Mouse (Mus musculus) liver, embryonic 14.5 days (tissue): Measurements from ENCODE around the gene Soat2.
A peak's percentile ranks its signal among the peaks of the same experiment; 100 is the strongest.

Experiments
- CTCF ChIP-seq: IDR thresholded peaks from 2 replicates; pipeline ENCODE4 v1.5.1; 2016; ENCODE audit warnings: antibody characterized with exemption, low read depth, control low read depth
- EP300 ChIP-seq: IDR thresholded peaks from 2 replicates; pipeline ENCODE4 v1.6.1; 2016; ENCODE audit warnings: antibody characterized with exemption, low read depth

- peak; percentile 94 for TF ChIP-seq CTCF
- TF ChIP-seq EP300, result no peak
Observed at GRCm38 (mm10) chr15:102178279-102178678, 28.0 kb downstream of the Soat2 start.
